22 mouse cellular contexts compared by ENCODE assay signal in genomic region chr2:28092099-28092498, GRCm38 (mm10). TPM values are rescaled to one million over a fixed set of nuclear protein-coding genes. Genes with fewer than 3 reads are reported as not detected.
DNase-seq lines count a peak whose midpoint lies in the region; ATAC-seq and TF ChIP-seq lines count a peak whose summit lies in the region.
"Had no signal": no experiment of that assay in that cellular context is flagged by ENCODE, and none has a peak within 500 bp of the region (broad histone marks: within the 10 kb centered on the region; RNA-seq: fewer than 3 reads in every experiment).

No protein-coding gene starts in this region.

- no peaks in the 10 kb centered on the region for H3K9me3 ChIP-seq in lung, postnatal 0 days (ENCODE audit: low read length)
- H3K9me3 ChIP-seq: heart, embryonic 15.5 days; hindbrain, embryonic 15.5 days had no signal

- TF ChIP-seq CTCF in lung, postnatal 0 days (IDR thresholded peaks at IDR 0.05) = no peak

- no peak overlapping the region for H3K9ac ChIP-seq in lung, postnatal 0 days (replicated peaks; ENCODE audit: low read depth)
- H3K9ac ChIP-seq: heart, embryonic 15.5 days; hindbrain, embryonic 15.5 days; lung, embryonic 14.5 days had no signal

- WGBS in lung, postnatal 0 days = 65% methylated on average over 8 of the region's 8 CpGs

- H3K27ac ChIP-seq in lung, postnatal 0 days (ENCODE audit: low read length) = no peak overlapping the region
- H3K27ac ChIP-seq: heart, embryonic 15.5 days had no signal

- H3K27me3 ChIP-seq in lung, postnatal 0 days (replicated peaks; ENCODE audit: insufficient read depth, low read length) = no peaks in the 10 kb centered on the region
- H3K27me3 ChIP-seq: hindbrain, embryonic 15.5 days had no signal

- no peaks in the 10 kb centered on the region for H3K4me1 ChIP-seq in lung, postnatal 0 days (ENCODE audit: insufficient read depth, low read depth, low read length)
- H3K4me1 ChIP-seq: heart, embryonic 15.5 days had no signal

- H3K4me3 ChIP-seq in lung, postnatal 0 days (ENCODE audit: low read depth, low read length) = no peak overlapping the region
- H3K4me3 ChIP-seq: heart, embryonic 15.5 days; hindbrain, embryonic 15.5 days had no signal

- no peak for ATAC-seq in lung, postnatal 0 days
- ATAC-seq: forebrain, embryonic 16.5 days had no signal

- peak; percentile 33 to 49 for DNase-seq in lung, adult 18-20 months
- DNase-seq in lung, postnatal 10 days = no peak
- DNase-seq in c-Kit-positive CD71-negative TER-119-negative erythroid progenitor cells, embryonic 14.5 days (ENCODE audit: low read depth) = peak; percentile 34
- DNase-seq in lung, postnatal 0 days (ENCODE audit: low spot score) = peak; percentile 46
- DNase-seq in monocyte, adult 2 months (ENCODE audit: low read depth in 1 of 2, low spot score in 2 of 2) = peak; percentile 49 to 50
- DNase-seq in embryo, embryonic 11 days = no peak
- no peak for DNase-seq in layer of hippocampus, postnatal 10 days (ENCODE audit: low spot score in 2 of 2)
- DNase-seq in left cerebral cortex, postnatal 4 days = no peak
- DNase-seq: adrenal gland, adult 2 months; cerebellum, adult 9-10 months; kidney, adult 11 months; kidney, postnatal 14 days; layer of hippocampus, adult 9-11 months; lung, embryonic 14.5 days had no signal

- intact Hi-C loops in left cerebral cortex, postnatal 4 days (cut with DNase I) = no loop called here

- TF ChIP-seq EP300 in lung, postnatal 0 days (IDR thresholded peaks at IDR 0.05) = no peak

- H3K4me2 ChIP-seq in lung, postnatal 0 days (replicated peaks; ENCODE audit: low read depth, low read length) = no peak overlapping the region
- H3K4me2 ChIP-seq: heart, embryonic 15.5 days; hindbrain, embryonic 15.5 days; lung, embryonic 14.5 days had no signal

- no peaks in the 10 kb centered on the region for H3K36me3 ChIP-seq in lung, postnatal 0 days (ENCODE audit: insufficient read depth, low read length)
- H3K36me3 ChIP-seq: heart, embryonic 15.5 days; hindbrain, embryonic 15.5 days had no signal

RNA-seq across cellular contexts. Expression of gene Fcnb, which starts 7.4 kb away (rescaled TPM):
- polyA plus RNA-seq in lung, postnatal 0 days (2015; fragmentation: Nextera tagmentation; extraction: Ambion mirVana) = 0.50 and 1.1 TPM in 2 replicates
- total RNA-seq in layer of hippocampus, postnatal 10 days (2021) = not detected
- not detected for total RNA-seq in left cerebral cortex, postnatal 4 days (2021)
- total RNA-seq: adrenal gland, adult 2 months; gastrocnemius, adult 18-20 months; heart, adult 18-20 months; left cerebral cortex, postnatal 36 days had no signal
- polyA plus RNA-seq: adrenal gland, adult 2 months; C2C12; forebrain, embryonic 16.5 days; hindbrain, embryonic 15.5 days; lung, embryonic 14.5 days; urinary bladder, adult 2 months had no signal

Comparison
In these comparisons a context has a peak if more than half of its experiments do, and no peak if none do; other contexts are left out.
1. DNase-seq: peak in lung, adult 18-20 months (2 of 2), c-Kit-positive CD71-negative TER-119-negative erythroid progenitor cells, embryonic 14.5 days (single experiment), lung, postnatal 0 days (single experiment) and monocyte, adult 2 months (2 of 2); none in lung, postnatal 10 days (single experiment), embryo, embryonic 11 days (single experiment), layer of hippocampus, postnatal 10 days (0 of 2) and left cerebral cortex, postnatal 4 days (single experiment).